Mouse (Mus musculus) stomach, postnatal 0 days (tissue): Measurements from ENCODE around the gene Creb5. TPM values are rescaled to one million over a fixed set of nuclear protein-coding genes. Genes with fewer than 3 reads are reported as not detected.
A peak's percentile ranks its signal among the peaks of the same experiment; 100 is the strongest.

Experiments used
- ATAC-seq: fragments of 200-750 bp; cut with Nextera tagmentation; 2 replicates; pipeline ENCODE4 v1.8.0; 2017; ENCODE audit not compliant: low FRiP score, low TSS enrichment
- DNase-seq: peaks from one replicate; pipeline ENCODE4 v3.0.0-alpha.2; 2016; ENCODE audit warnings: low spot score
- H3K27ac ChIP-seq: fragments of 300-500 bp; sonication (generic); replicated peaks from 2 replicates; pipeline ENCODE4 v1.5.1; 2014; ENCODE audit warnings: mild to moderate bottlenecking, control low read depth
- H3K27me3 ChIP-seq: fragments of 300-500 bp; sonication (generic); 2 replicates; pipeline ENCODE4 v1.6.1; 2014; ENCODE audit warnings: low read length; ENCODE audit not compliant: control insufficient read depth, insufficient read depth
- H3K36me3 ChIP-seq: fragments of 300-500 bp; sonication (generic); 2 replicates; pipeline ENCODE4 v1.6.1; 2014; ENCODE audit warnings: low read length, mixed read lengths; ENCODE audit not compliant: control insufficient read depth, insufficient read depth
- H3K4me1 ChIP-seq: fragments of 300-500 bp; sonication (generic); replicated peaks from 2 replicates; pipeline ENCODE4 v1.6.1; 2014; ENCODE audit warnings: antibody characterized with exemption; ENCODE audit not compliant: control insufficient read depth, insufficient read depth
- H3K4me2 ChIP-seq: fragments of 300-500 bp; sonication (generic); replicated peaks from 2 replicates; pipeline ENCODE4 v1.6.1; 2014; ENCODE audit warnings: low read depth, mild to moderate bottlenecking, control low read depth, moderate library complexity
- H3K4me3 ChIP-seq: fragments of 300-500 bp; sonication (generic); 2 replicates; pipeline ENCODE4 v1.5.1; 2014; ENCODE audit warnings: low read depth, low read length, control low read depth
- H3K9ac ChIP-seq: fragments of 300-500 bp; sonication (generic); 2 replicates; pipeline ENCODE4 v1.6.1; 2014; ENCODE audit warnings: mild to moderate bottlenecking, low read length, control low read depth, mixed read lengths
- H3K9me3 ChIP-seq: fragments of 300-500 bp; sonication (generic); 2 replicates; pipeline ENCODE4 v1.6.1; 2016; ENCODE audit warnings: low read length; ENCODE audit not compliant: control insufficient read depth
- CTCF ChIP-seq: IDR thresholded peaks from 2 replicates; pipeline ENCODE4 v1.5.1; 2016; ENCODE audit warnings: antibody characterized with exemption, low read depth, mild to moderate bottlenecking, moderate library complexity
- EP300 ChIP-seq: optimal IDR thresholded peaks from 2 replicates; pipeline ENCODE3; 2016; ENCODE audit warnings: antibody characterized with exemption
- WGBS: fragments of 180-500 bp; shearing (Covaris S2); extraction: QIAGEN DNeasy Blood & Tissue Kit; methylation state at CpG from one replicate; pipeline ENCODE4 v1.1.7; 2014; 5-methylcytosine and 5-hydroxymethylcytosine counted together
- polyA plus RNA-seq: library from polyadenylated mRNA; unstranded; fragments of >200 nt; fragmentation: Nextera tagmentation; extraction: Ambion mirVana; gene quantifications from 2 replicates; pipeline ENCODE4 v1.2.1, GENCODE M21; 2015

The Creb5 gene
- polyA plus RNA-seq, 1 experiment from 2014 or later = 3.2 TPM

GRCm38 (mm10) chr6:53644971-53645370 is 357.9 kb downstream of the Creb5 start:
- Histone ChIP-seq H3K9me3 (no peaks in the 10 kb centered on the region), H3K4me1 (no peaks in the 10 kb centered on the region), H3K27ac (no peak overlapping the region), H3K4me2 (no peak overlapping the region), H3K4me3 (no peak overlapping the region), H3K36me3 (no peaks in the 10 kb centered on the region), H3K27me3 (no peaks in the 10 kb centered on the region), H3K9ac (no peak overlapping the region)
- no peak for TF ChIP-seq EP300
- no peak for TF ChIP-seq CTCF
- no peak for DNase-seq
- ATAC-seq = no peak
- WGBS = 83% methylated on average over 7 of the region's 7 CpGs

- Histone ChIP-seq H3K9ac (no peak overlapping the region), H3K36me3 (no peaks in the 10 kb centered on the region), H3K4me2 (no peak overlapping the region), H3K27me3 (no peaks in the 10 kb centered on the region), H3K9me3 (no peaks in the 10 kb centered on the region), H3K4me3 (no peak overlapping the region), H3K27ac (no peak overlapping the region), H3K4me1 (no peaks in the 10 kb centered on the region; the same call in 1 of the 2 replicates)
- TF ChIP-seq CTCF (peak; percentile 66), EP300 (no peak)
- ATAC-seq (no peak), DNase-seq (no peak)
- 85% methylated on average over 1 of the region's 1 CpGs for WGBS
Measured at GRCm38 (mm10) chr6:53649782-53650181, 362.7 kb downstream of the Creb5 start.

GRCm38 (mm10) chr6:53652691-53653090 is 365.6 kb downstream of the Creb5 start:
- Histone ChIP-seq H3K9ac (no peak overlapping the region), H3K4me2 (no peak overlapping the region), H3K4me3 (no peak overlapping the region), H3K27me3 (no peaks in the 10 kb centered on the region), H3K9me3 (no peaks in the 10 kb centered on the region), H3K4me1 (no peaks in the 10 kb centered on the region; the same call in 1 of the 2 replicates), H3K27ac (no peak overlapping the region), H3K36me3 (no peaks in the 10 kb centered on the region)
- 68% methylated on average over 5 of the region's 5 CpGs for WGBS
- TF ChIP-seq EP300 (no peak), CTCF (no peak)
- no peak for ATAC-seq
- DNase-seq = no peak

- no peak for DNase-seq
- Histone ChIP-seq H3K4me1 (no peaks in the 10 kb centered on the region; the same call in 1 of the 2 replicates), H3K4me3 (no peak overlapping the region), H3K4me2 (no peak overlapping the region; the same call in 1 of the 2 replicates), H3K9ac (no peak overlapping the region), H3K27me3 (no peaks in the 10 kb centered on the region), H3K9me3 (no peaks in the 10 kb centered on the region), H3K27ac (no peak overlapping the region; the same call in 1 of the 2 replicates), H3K36me3 (no peaks in the 10 kb centered on the region)
- WGBS = 56% methylated on average over 8 of the region's 8 CpGs
- ATAC-seq = no peak
- TF ChIP-seq CTCF (no peak), EP300 (no peak)
Measured at GRCm38 (mm10) chr6:53653706-53654360, 366.8 kb downstream of the Creb5 start.

- no peak for TF ChIP-seq EP300
- no peaks in the 10 kb centered on the region; the same call in 1 of the 2 replicates for H3K4me1 ChIP-seq
- no peak overlapping the region for H3K4me3 ChIP-seq
- no peaks in the 10 kb centered on the region for H3K27me3 ChIP-seq
- H3K9me3 ChIP-seq = no peaks in the 10 kb centered on the region
- no peak overlapping the region; the same call in 1 of the 2 replicates for H3K4me2 ChIP-seq
- no peak overlapping the region for H3K9ac ChIP-seq
- DNase-seq (no peak), ATAC-seq (peak; percentile 60; the same call in 1 of the 2 replicates)
- no peak overlapping the region; the same call in 1 of the 2 replicates for H3K27ac ChIP-seq
- 45% methylated on average over 12 of the region's 12 CpGs for WGBS
- H3K36me3 ChIP-seq = no peaks in the 10 kb centered on the region
Measured at GRCm38 (mm10) chr6:53654361-53654824, 367.3 kb downstream of the Creb5 start.

GRCm38 (mm10) chr6:53656466-53656865 is 369.4 kb downstream of the Creb5 start:
- H3K9me3 ChIP-seq = no peaks in the 10 kb centered on the region
- no peak overlapping the region for H3K4me2 ChIP-seq
- WGBS = 78% methylated on average over 3 of the region's 3 CpGs
- H3K36me3 ChIP-seq = no peaks in the 10 kb centered on the region
- H3K27me3 ChIP-seq = no peaks in the 10 kb centered on the region
- no peak for ATAC-seq
- no peak for TF ChIP-seq CTCF
- no peak for TF ChIP-seq EP300
- no peak overlapping the region for H3K27ac ChIP-seq
- no peak overlapping the region for H3K4me3 ChIP-seq
- H3K4me1 ChIP-seq = no peaks in the 10 kb centered on the region; the same call in 1 of the 2 replicates
- H3K9ac ChIP-seq = no peak overlapping the region
- no peak for DNase-seq
